Mouse (Mus musculus): ENCODE data around the gene Mef2d.
A peak's percentile ranks its signal among the peaks of the same experiment; 100 is the strongest.

Gene Mef2d

GRCm38 (mm10) chr3:88178986-88179385, 36.8 kb downstream of the Mef2d start:
- DNase-seq (ENCODE audit: low read depth, low spot score), result no peak

- DNase-seq (ENCODE audit: low read depth, low spot score), result no peak
These were observed 39.2 kb downstream of the Mef2d start for GRCm38 (mm10) chr3:88181374-88181773.

GRCm38 (mm10) chr3:88186424-88186823, 44.3 kb downstream of the Mef2d start:
- peak; percentile 49 for DNase-seq (ENCODE audit: low read depth, low spot score)

- peak; percentile 21 for DNase-seq (ENCODE audit: low read depth, low spot score)
These were observed 49.0 kb downstream of the Mef2d start for GRCm38 (mm10) chr3:88191146-88191545.

GRCm38 (mm10) chr3:88191820-88192616, 49.8 kb downstream of the Mef2d start:
- peak; percentile 67 for DNase-seq (ENCODE audit: low read depth, low spot score)

- DNase-seq (ENCODE audit: low read depth, low spot score), result no peak
These were observed 55.8 kb downstream of the Mef2d start for GRCm38 (mm10) chr3:88197741-88198504.

GRCm38 (mm10) chr3:88198505-88199020, 56.4 kb downstream of the Mef2d start:
- DNase-seq (ENCODE audit: low read depth, low spot score), result no peak

- no peak for DNase-seq (ENCODE audit: low read depth, low spot score)
These were observed 57.5 kb downstream of the Mef2d start for GRCm38 (mm10) chr3:88199541-88200110.

- peak; percentile 39 for DNase-seq (ENCODE audit: low read depth, low spot score)
These were observed 58.2 kb downstream of the Mef2d start for GRCm38 (mm10) chr3:88200161-88200971.

- peak; percentile 33 for DNase-seq (ENCODE audit: low read depth, low spot score)
These were observed 58.8 kb downstream of the Mef2d start for GRCm38 (mm10) chr3:88200972-88201330.

GRCm38 (mm10) chr3:88201640-88202039, 59.5 kb downstream of the Mef2d start:
- DNase-seq (ENCODE audit: low read depth, low spot score), result no peak

- DNase-seq (ENCODE audit: low read depth, low spot score), result no peak
These were observed 60.8 kb downstream of the Mef2d start for GRCm38 (mm10) chr3:88202986-88203385.

GRCm38 (mm10) chr3:88203456-88203855, 61.3 kb downstream of the Mef2d start:
- no peak for DNase-seq (ENCODE audit: low read depth, low spot score)

- no peak for DNase-seq (ENCODE audit: low read depth, low spot score)
These were observed 62.0 kb downstream of the Mef2d start for GRCm38 (mm10) chr3:88203999-88204700.

GRCm38 (mm10) chr3:88204751-88205150, 62.6 kb downstream of the Mef2d start:
- DNase-seq (ENCODE audit: low read depth, low spot score), result no peak

GRCm38 (mm10) chr3:88205176-88205562, 63.0 kb downstream of the Mef2d start:
- DNase-seq (ENCODE audit: low read depth, low spot score), result no peak

- DNase-seq (ENCODE audit: low read depth, low spot score), result no peak
These were observed 63.7 kb downstream of the Mef2d start for GRCm38 (mm10) chr3:88205563-88206491.

GRCm38 (mm10) chr3:88206500-88206899, 64.3 kb downstream of the Mef2d start:
- no peak for DNase-seq (ENCODE audit: low read depth, low spot score)

GRCm38 (mm10) chr3:88206901-88207371, 64.8 kb downstream of the Mef2d start:
- DNase-seq (ENCODE audit: low read depth, low spot score), result no peak

Data from R1 (cell line).